Mouse (Mus musculus) fibroblast of lung, adult 2 months (primary cell): ENCODE results near the gene Exoc3l4.

Experiments used
- DNase-seq: peaks from one replicate; pipeline ENCODE4 v3.0.0-alpha.2; 2011; ENCODE audit warnings: low read depth

Gene Exoc3l4

DNA sequence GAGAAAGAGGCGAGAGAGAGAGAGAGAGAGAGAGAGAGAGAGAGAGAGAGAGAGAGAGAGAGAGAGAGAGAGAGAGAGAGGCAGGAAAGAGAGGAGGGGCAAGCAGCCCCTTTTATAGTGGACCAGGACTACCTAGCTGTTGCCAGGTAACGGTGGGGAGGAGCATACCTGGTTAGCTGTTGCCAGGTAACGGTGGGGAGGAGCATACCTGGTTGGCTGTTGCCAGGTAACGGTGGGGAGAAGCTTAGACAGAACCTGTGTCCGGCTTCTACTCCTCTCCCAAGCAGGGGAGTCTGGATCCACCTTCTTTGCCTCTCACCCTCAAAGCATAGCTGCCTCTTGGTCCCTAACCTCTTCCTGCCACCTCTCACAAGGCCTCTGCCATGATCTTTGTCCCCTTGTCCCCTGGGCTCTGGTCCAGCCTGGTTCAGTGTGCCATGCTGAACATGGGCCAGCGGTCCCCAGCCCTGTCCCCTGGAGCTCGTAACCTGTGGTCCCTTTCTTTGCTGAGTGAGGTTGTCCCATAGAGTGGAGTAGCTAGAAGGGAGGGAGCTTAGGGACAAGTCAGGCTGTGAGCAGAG lies 17.4 kb downstream of the Exoc3l4 start:
- DNase-seq: no peak

DNA sequence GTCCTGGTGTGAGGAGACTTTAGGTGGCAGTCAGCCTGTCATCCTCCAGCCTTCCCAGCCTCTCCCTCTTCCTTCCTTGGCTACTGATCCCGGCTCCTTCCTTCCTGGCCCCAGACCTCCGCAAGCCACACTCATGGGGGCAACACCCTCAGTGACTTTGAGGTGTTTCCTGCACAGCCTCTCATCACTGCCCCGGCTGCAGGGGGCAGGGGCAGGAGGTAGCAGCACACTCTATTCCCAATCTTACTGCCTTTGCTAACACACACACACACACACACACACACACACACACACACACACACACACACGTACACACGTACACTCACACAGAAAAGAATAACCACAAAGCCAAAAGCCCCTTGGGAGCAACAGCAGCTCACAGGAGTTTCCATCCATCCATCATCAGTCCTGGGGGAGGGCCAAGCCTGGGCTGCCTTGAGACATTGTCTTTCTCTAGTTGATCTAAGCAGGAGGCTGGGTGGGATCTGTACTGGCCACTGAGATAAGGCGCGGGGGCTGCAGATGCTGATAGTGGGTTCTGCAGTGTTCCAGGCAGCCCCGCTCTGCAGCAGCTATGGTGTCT lies 18.0 kb downstream of the Exoc3l4 start:
- no peak for DNase-seq

DNA sequence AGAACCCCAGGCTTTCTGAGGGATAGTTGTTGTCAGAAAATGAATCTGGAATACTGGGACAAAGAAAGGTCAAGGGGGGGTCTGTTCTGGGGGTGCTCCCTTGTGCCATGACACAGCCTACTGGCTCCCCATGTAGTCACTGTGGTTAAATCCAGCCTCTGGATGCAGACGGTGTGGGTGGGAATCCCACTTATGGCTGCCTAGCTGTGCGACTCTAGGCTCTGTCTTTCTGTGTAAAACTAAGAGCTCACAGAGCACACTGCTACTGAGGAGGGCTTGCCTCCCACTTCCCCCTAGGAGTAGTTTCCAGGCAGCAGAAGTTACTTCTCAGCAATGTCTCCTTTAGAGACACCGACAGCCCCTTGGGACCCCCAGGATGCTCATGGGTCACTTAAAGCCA lies 19.4 kb downstream of the Exoc3l4 start:
- no peak for DNase-seq

DNA sequence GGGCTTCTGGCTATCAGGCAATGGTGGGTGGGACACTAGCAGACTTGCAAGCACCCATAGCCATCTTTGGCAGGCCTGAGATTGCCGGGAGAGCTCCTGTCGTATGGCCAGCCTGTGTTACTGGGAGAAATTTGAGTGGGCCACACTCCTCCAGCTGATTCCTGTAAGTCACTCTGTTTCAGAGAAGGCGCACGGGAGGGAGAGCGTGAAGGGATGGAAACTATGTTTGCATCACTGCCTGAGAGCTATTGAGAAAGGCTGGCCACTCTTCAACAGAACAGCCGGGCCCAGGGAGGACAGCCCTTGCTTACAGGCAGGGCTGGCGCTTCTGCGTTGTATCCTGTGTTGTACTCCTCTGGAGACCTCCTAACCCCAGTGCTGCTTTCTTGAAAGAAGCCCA lies 19.8 kb downstream of the Exoc3l4 start:
- DNase-seq: no peak

DNA sequence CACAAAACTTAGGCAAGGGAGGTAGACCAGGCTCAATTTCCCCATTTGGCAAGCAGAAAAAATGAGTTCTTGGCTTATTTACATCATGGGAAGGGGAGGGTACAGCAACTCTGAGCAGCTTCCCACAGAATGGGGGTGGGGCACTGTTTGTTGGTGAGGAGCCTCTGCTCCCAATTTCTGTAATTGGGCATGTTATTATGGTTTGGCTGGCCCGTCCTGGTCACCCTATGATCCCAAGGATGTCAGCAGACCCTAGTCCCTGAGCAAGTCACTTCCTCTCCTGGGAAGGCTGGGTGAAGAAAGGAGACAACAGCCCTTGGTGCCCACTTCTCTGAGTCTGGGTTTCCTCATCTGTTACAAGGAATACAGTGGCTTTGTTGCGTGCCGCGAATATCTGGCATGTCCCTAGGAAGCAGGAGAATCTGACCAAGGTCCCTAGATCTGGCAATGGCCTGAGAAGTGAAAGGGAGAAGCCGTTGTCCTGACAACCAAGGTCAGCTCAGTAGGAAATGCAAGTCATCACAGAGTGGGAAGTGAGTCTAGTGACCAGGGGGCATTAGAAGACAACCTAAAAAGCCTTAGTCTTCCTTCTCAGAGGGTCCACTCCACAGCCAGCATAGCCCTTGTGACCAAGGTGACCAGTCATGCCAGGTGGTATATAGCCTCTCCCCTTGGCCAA lies 20.5 kb downstream of the Exoc3l4 start:
- no peak for DNase-seq

DNA sequence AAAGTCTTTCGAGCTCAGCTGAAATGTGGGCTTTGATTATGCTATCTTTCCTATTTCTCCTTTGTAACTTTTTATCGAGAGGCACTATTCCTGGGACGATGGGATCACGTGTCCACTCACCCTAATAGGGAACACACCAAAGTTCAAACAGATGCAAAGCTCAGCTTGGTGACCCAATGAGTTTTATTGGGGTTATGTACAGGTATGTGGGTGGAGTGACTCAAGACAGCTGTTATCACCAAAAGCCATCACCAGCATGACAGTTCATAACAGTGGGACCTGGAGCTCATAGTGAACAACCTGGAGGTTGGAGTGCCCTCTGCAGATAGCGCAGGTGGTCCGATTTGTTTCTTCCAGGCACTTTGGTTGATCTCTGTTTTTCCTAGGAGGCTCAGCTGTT lies 22.0 kb downstream of the Exoc3l4 start:
- DNase-seq: no peak

DNA sequence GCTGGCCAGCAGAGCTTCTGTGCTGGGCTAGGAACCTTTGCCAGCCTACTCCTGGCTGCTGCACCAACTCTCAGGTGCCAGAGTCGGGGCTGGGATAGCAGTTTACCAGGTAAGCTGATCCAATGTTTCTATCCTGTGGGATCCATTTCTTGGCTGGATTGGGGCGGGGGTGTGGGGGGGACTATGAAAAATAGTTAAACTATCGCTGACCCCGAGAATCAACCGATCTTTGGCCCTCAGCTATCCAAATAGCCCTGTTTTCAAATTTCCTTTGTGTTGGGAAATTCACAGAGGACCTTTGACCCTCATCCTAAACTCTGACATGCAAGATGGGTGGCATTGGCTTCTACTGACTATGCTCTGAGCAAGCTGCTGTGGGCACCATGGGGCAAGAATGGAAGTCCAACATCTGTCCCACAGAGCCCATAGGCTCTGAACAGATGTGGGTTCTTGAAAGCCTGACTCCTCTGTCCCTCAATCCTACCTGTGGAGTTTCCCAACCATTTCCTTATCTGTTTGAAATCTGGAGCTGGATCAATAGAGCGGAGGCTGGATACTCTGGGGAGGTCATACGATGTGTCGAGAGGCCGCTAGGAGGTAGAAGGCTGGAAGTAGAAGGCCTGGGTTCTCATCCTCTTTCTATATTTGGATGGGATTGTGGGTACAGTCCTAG lies 24.0 kb downstream of the Exoc3l4 start:
- no peak for DNase-seq

DNA sequence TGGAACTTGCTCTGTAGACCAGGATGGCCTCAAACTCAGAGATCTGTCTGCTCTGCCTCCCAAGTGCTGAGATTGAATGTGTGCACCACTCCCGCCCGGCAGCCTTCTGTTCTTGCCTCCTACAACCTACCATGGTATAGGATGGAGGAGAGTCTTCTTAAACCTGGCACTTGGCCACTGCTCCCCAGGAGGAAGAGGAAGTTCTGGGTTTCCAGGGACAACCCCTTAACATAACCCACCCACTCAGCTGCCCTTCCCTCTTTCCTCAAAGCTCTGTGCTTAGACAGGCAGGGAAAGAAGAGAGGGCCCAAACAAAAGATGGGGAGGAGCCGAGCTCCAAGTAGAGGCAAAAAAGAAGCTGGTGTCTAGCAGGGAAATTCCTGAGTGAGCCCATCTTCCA lies 24.7 kb downstream of the Exoc3l4 start:
- DNase-seq: no peak

DNA sequence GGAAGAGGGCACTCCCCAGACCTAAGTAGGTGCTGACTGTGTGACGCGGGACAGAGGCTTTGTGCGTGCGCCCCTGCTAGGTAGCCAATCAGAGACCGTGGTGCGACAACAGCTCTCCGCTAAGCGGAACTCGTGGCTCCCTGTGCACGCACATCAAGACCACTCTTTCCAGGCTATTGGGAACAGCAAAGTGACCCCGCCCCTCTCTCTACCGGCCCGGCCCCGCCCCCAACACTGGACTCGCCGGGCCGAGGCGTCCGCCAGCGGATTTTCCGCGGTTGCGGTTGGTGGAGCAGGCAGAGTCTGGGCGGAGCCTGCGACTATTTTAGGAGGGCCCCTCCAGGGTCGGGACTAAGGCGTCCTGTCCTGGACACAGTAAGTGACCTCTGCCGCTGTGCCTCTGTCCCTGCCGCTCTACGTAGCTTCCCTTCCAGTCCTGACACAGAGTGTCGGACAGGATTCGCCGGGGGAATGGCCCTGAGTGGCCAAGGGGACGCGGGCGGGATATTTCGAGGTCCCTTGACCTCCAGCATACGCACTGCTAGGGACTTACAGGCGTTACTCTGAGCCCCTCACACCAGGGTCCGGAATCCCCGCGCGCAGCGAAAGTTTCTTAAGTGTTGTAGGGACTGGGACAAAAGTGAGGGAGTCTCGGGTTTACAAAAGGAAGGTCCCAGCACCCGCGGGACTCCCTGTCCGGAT lies 25.6 kb downstream of the Exoc3l4 start, which contains the start of gene Tnfaip2:
Tnfaip2 (plus strand) TSS at position 161 of the 702 bp plus-strand sequence.
- no peak for DNase-seq

DNA sequence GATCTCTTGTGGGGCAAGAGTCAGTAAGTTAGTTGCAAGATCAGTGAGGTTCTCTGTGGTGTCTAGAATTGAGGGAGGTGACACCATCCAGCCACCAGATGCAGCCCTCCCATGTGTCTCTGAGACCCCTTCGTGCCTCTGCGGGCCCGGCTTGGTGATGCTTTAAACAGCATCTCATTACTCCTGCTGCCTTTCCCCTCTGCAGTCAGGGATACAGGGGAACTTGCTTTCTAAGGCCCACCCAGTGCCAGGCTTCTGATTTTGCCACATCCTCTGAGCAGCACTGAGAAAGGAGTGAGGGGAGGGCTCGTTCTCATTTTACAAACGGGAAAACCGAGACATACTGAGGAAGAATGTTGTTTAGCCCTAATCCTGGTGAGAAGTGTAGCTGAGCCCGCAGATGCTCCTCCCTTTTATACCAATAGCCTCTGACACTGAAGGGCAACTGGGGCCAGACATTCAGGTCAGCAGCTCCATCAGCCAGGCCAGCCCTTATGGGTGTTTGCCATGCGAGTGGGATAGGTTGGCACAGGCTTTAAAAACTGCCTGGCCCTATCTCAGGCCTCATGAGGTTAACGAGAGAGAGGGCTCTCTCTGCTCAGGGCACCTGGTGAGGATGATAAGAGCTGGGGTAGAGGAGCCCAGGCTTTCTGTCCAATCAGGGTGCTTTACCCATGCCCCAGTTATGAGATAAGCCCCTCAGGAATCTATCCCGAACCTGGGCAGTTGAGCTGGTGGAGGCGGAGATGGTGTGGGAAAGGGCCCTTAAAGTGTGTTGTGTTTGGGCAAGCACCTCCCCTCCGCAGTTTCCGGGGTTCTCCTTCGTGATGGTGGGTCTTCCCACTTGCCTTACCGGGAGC lies 26.4 kb downstream of the Exoc3l4 start:
- DNase-seq: no peak

DNA sequence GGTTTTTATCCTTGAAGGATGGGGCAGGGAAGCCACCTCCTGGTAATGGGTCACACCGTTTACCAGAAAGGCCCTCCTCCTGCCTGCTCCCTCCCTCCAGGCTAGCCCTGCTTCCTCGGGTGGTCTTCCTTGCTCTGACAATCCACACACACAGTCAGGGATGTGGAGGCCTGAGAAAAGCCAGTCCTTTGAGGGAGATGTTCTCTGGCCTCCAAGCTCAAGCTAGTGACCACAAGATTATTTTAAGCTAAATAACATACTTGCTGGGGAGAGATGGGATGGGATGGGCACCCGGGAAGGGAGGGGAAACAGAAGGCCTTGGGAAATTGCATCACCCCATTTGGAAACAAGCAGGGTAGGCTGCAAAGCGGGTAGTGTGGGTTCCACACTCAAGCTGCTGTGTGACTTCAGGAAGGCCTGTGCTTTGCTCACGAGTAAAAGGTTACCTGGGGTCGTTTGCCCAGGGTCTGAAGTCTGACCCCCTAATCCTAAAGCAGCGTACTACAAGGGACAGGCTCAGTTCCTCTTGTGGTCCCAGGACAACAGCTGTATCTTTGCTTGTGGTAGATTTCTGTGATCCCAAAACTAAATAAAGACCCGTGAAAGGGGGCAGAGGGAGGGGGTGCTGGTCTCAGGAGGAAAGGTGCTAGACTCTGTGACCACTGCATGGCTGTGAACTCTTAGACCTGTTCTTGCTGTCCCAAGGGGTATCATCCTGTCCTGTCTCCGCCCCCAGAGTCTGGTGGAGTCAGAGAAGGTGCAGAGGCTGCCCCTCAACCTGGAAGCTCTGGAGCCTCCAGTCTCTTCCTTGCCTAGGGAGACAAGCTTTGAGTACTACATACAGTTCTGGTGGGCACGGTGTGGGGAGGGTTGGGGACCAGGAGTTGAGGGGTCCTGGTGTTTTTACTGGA lies 27.4 kb downstream of the Exoc3l4 start:
- DNase-seq: no peak

DNA sequence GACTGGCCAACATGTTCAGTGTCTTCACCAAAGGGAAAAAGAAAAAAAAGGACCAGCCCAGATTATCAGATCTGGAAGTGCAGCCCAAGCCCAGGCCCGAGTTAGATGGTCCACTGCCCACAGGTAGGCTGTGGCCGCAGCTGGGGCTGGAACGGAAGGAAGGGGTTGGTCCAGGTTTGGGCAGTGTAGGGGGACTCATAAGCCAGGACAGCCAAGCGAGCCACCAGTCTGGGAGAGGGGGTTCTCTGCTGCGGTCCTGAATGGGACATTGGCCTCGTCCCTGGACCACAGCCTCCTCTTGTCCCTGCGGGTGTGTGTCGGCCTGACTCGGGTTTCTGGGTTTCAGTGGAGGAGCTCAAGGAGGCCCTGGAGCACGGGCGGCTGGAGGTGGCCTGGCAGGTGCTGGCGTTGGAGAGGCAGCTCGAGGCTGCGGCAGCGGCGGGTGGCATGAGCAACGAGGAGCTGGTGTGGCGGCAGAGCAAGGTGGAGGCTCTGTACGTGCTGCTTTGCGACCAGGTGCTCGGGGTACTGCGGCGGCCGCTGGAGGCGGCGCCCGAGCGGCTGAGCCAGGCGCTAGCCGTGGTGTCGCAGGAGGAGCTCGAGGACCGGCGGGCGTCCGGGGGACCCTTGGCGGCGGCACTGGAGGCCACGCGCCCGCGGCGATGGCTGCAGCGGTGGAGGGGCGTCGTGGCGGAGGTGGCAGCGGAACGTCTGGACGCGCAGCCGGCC lies 28.5 kb downstream of the Exoc3l4 start:
- DNase-seq: no peak

DNA sequence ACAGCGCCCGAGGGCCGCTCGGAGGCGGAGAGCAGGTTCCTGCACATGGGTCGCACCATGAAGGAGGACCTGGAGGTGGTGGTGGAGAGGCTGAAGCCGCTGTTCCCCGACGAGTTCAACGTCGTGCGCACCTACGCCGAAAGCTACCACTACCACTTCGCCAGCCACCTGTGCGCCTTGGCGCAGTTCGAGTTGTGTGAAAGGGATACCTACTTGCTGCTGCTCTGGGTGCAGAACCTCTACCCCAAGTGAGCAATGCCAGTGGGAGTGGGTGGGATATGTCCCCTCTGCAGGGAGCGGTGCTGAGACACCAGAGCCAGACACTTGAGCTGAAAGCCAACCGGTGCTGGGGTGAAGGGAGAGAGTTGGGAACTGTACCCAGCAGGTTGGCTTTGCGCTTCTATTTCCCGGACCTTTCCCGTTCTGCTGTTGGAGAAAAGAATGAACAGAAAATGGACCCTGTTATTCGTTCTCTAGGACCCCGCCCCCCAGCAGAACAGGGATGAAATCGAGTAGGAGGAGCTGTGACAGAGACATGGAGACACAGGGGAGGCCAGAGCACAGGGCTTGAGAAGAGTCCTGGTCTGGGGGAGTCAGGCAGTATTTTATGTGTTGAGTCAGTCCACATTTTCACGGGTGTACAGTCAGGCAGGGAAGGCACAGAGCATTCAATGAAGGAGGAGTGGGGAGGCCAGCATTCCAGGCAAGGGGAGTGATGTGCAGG lies 29.2 kb downstream of the Exoc3l4 start:
- no peak for DNase-seq

DNA sequence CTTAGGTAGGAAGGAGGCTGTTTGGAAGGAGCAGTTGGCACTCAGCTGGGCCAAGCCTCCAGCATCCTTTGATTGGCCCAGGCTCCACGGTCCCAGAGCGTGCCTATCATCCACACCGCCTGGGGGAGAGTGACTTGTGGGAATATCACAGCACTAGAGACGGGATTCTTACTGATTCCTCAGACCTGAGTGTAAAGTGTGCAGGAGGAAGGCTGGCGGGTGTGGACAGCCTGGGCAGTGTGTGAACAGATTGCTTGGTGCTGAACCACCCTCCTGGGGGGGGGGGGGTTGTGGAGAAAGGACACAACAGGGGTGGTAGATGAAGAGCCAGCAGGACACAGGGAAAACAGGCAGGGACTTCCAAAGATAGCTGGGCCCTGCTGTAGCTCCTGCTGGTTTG lies 29.9 kb downstream of the Exoc3l4 start:
- DNase-seq: no peak

DNA sequence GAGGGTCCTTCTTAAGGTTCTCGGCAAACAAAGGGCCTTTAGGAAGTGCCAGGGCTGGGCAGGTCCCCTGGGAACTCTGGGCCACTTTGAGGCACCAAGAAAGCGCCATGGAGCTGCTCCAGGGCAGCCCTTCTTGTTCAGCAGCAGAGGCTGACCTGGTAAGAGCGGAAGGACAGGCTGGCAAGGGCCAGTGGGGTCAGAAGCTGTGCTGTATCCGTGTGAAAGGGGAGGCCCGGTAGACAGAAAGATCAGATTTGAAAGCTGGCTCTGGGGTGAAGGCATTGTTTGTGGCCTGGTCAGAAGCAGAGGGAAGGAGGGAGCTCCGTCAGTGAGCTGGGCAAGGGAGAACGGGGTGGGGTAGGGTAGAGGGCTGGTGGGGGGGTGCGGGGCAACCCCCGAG lies 30.5 kb downstream of the Exoc3l4 start:
- no peak for DNase-seq

DNA sequence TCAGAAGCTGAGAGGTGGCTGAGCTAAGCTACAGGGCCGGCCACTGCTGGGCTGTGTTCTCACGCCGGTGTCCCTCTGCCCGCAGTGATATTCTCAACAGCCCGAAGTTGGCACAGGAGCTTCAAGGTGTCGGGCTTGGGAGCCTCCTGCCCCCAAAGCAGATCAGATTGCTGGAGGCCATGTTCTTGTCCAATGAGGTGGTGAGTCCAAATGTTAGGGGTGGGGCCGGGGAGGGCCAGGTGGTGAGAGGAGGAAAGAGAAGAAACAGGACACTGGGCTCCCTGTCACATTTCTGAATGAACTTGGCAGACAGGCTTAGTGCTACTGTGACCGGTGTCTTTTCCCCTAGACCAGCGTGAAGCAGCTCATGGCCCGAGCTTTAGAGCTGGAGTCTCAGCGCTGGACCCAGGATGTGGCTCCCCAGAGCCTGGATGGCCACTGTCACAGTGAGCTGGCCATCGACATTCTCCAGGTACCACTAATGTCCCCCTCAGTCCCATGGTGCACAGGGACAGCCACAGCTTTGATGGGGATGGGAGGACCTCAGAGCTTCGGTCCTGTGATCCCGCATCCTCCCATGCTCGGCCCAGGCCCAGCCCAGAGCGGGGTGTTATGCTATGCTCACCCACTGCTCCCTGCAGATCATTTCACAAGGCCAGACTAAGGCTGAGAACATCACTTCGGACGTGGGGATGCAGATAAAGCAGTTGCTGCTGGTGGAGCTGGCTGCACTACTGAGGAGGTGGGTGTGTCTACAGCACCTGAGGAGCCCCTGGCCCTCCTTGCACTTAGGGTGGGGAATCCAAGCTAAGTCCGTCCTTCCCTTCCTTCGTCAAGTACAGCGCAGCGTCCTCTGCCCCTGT lies 31.3 kb downstream of the Exoc3l4 start:
- no peak for DNase-seq

DNA sequence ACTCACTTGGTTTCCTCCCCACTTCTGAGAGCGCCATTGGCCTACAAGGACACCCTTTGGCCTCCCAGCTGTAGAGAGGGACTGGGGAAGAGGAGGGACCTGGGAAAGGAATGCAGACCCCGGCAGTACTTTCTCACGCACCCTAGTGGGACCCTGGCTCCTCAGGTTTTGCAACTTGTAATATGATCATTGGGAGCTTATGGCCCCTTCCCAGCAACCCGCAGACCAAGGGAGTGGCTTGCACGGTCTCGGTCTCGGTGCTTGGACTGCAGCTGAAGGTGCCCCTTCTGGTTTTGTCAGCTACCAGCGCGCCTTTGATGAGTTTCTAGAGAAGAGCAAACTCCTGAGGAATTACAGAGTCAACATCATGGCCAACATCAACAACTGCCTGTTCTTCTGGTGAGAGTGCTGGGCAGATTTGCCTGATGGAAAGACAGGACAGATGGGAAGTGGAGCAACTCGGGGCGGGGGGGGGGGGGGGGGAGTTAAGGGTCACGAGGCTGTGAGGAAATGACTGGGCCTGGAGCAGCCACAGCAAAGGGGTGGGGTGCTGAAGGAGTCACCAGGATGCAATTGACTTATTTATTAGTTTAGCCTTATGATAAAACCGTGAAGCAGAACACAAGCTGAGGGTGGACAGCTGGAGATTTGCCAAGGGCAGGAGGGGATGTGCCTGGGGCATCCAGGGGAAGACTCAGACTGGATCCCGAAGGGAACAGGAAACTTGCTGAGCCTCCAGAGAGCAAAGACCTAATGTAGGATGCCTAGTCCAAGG lies 32.3 kb downstream of the Exoc3l4 start:
- no peak for DNase-seq
